Mouse (Mus musculus) limb, embryonic 14.5 days (tissue): Measurements from ENCODE around the gene Atxn1. TPM values are rescaled to one million over a fixed set of nuclear protein-coding genes. Genes with fewer than 3 reads are reported as not detected.

ENCODE experiments used
- ATAC-seq: fragments of 200-750 bp; cut with Nextera tagmentation; 2 replicates; pipeline ENCODE4 v1.8.0; 2017; ENCODE audit warnings: low read depth, moderate number of reproducible peaks, moderate TSS enrichment; ENCODE audit not compliant: low FRiP score
- DNase-seq: peaks from one replicate; pipeline ENCODE4 v3.0.0-alpha.2; 2015; ENCODE audit warnings: low spot score
- H3K27ac ChIP-seq: fragments of 300-500 bp; sonication (generic); replicated peaks from 2 replicates; pipeline ENCODE4 v1.5.1; 2014; ENCODE audit warnings: low read depth, mild to moderate bottlenecking, low read length, moderate library complexity, mixed read lengths
- H3K27me3 ChIP-seq: fragments of 300-500 bp; sonication (generic); 2 replicates; pipeline ENCODE4 v1.6.1; 2014; ENCODE audit warnings: low read length, mixed read lengths; ENCODE audit not compliant: control insufficient read depth, insufficient read depth
- H3K36me3 ChIP-seq: fragments of 300-500 bp; sonication (generic); 2 replicates; pipeline ENCODE4 v1.6.1; 2014; ENCODE audit warnings: mild to moderate bottlenecking, low read length, moderate library complexity, mixed read lengths; ENCODE audit not compliant: control insufficient read depth, insufficient read depth
- H3K4me1 ChIP-seq: fragments of 300-500 bp; sonication (generic); 2 replicates; pipeline ENCODE4 v1.6.1; 2014; ENCODE audit warnings: antibody characterized with exemption, low read length, mixed read lengths; ENCODE audit not compliant: control insufficient read depth, insufficient read depth
- H3K4me2 ChIP-seq: fragments of 300-500 bp; sonication (generic); replicated peaks from 2 replicates; pipeline ENCODE4 v1.6.1; 2014; ENCODE audit warnings: low read depth, mild to moderate bottlenecking, low read length, moderate library complexity; ENCODE audit not compliant: severe bottlenecking
- H3K4me3 ChIP-seq: fragments of 300-500 bp; sonication (generic); replicated peaks from 2 replicates; pipeline ENCODE4 v1.5.1; 2014; ENCODE audit warnings: low read length
- H3K9ac ChIP-seq: fragments of 300-500 bp; sonication (generic); 2 replicates; pipeline ENCODE4 v1.6.1; 2014; ENCODE audit warnings: mild to moderate bottlenecking, low read depth, low read length, moderate library complexity; ENCODE audit not compliant: severe bottlenecking
- H3K9me3 ChIP-seq: fragments of 300-500 bp; sonication (generic); 2 replicates; pipeline ENCODE4 v1.6.1; 2016; ENCODE audit warnings: low read length; ENCODE audit not compliant: control insufficient read depth
- POLR2A ChIP-seq: fragments of 200-500 bp; IDR thresholded peaks from 2 replicates; pipeline ENCODE4 v1.8.0; 2012; ENCODE audit warnings: inconsistent platforms, mild to moderate bottlenecking, moderate library complexity, borderline replicate concordance; ENCODE audit not compliant: insufficient read depth, insufficient read length; ENCODE audit errors: extremely low read depth
- WGBS: fragments of 180-500 bp; shearing (Covaris S2); extraction: QIAGEN DNeasy Blood & Tissue Kit; methylation state at CpG from one replicate; pipeline ENCODE4 v1.1.7; 2014; 5-methylcytosine and 5-hydroxymethylcytosine counted together
- polyA plus RNA-seq, 2 experiments: library from polyadenylated mRNA; depleted of rRNA in 1 of 2; stranded (reverse) in 1 of 2; unstranded in 1 of 2; fragments of >200 nt; fragmentation: Nextera tagmentation in 1 of 2; extraction: Ambion mirVana in 1 of 2; gene quantifications; 2 replicates each; pipeline versions ENCODE4 v1.2.1 to v1.2.3; 2012 to 2014

The Atxn1 gene
- polyA plus RNA-seq, 2 experiments: 3.3 to 5.3 TPM

GRCm38 (mm10) chr13:45888953-45889749, 75.7 kb downstream of the Atxn1 start:
- TF ChIP-seq POLR2A: no peak
- no peak overlapping the region for H3K27ac ChIP-seq
- 64% methylated on average over 9 of the region's 9 CpGs for WGBS

DNA sequence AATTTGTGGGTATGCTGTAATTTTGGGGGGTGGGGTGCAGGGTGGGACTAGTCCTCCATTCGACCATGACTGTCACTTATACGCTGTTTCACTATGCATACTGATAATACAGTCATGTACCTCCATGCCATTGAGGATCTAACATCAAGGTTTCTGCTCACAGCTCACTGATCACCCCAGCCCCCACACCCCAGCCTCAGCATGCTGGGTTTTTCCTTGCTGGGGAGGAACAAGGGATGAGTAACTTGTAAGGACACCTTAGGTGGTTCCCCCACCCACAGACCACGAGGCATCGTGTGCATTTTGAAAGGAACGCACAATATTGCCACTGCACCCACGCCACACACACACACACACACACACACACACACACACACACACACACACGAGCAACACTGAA, 79.9 kb downstream of the Atxn1 start:
- no peaks in the 10 kb centered on the region for H3K9me3 ChIP-seq
- DNase-seq (no peak), ATAC-seq (no peak)
- H3K27ac ChIP-seq: no peak overlapping the region
- H3K4me2 ChIP-seq: no peak overlapping the region
- H3K4me1 ChIP-seq: peaks cover 8% of the 10 kb centered on the region; the same call in 1 of the 2 replicates
- TF ChIP-seq POLR2A: no peak
- H3K36me3 ChIP-seq: no peaks in the 10 kb centered on the region
- no peak overlapping the region for H3K4me3 ChIP-seq
- 85% methylated on average over 7 of the region's 7 CpGs for WGBS
- no peaks in the 10 kb centered on the region for H3K27me3 ChIP-seq
- H3K9ac ChIP-seq: no peak overlapping the region

More at GRCm38 (mm10) chr13:45888953-45889749, 75.7 kb downstream of the Atxn1 start:
- no peak for DNase-seq
- Histone ChIP-seq H3K27me3 (no peaks in the 10 kb centered on the region), H3K9ac (no peak overlapping the region), H3K4me1 (no peaks in the 10 kb centered on the region), H3K36me3 (no peaks in the 10 kb centered on the region), H3K9me3 (no peaks in the 10 kb centered on the region), H3K4me2 (no peak overlapping the region), H3K4me3 (no peak overlapping the region)
- no peak for ATAC-seq

DNA sequence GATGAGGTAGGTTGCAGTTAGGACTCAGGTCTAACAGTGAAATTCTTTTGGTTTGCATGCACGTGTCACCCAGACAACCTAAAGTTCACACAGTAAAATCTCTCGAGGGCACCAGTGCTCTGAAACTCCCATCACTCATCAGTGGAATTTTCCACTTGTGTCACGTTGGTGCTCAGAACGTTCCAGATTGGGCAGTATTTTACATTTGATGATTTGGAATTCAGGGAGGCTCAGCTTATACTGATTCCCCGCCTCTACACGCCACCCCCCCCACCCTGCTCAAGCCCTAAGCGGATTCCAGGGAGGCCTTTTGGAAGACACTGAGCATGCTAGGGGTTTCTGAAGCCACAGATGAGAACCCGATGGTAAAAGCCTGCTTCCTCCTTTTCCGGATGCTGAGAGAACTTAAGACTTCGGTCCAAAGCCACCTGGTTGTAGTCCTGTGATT, 81.0 kb downstream of the Atxn1 start:
- no peak for ATAC-seq
- no peak overlapping the region for H3K27ac ChIP-seq

GRCm38 (mm10) chr13:45882976-45883440, 81.8 kb downstream of the Atxn1 start:
- ATAC-seq: no peak
- Histone ChIP-seq H3K4me2 (no peak overlapping the region), H3K9ac (no peak overlapping the region), H3K4me1 (peaks cover 9% of the 10 kb centered on the region; the same call in 1 of the 2 replicates), H3K27me3 (no peaks in the 10 kb centered on the region), H3K4me3 (no peak overlapping the region), H3K9me3 (no peaks in the 10 kb centered on the region), H3K27ac (no peak overlapping the region), H3K36me3 (no peaks in the 10 kb centered on the region)
- WGBS: 46% methylated on average over 3 of the region's 3 CpGs
- TF ChIP-seq POLR2A: no peak
- no peak for DNase-seq

More for the DNA sequence above, 81.0 kb downstream of the Atxn1 start:
- no peaks in the 10 kb centered on the region for H3K9me3 ChIP-seq
- H3K4me3 ChIP-seq: no peak overlapping the region
- H3K4me2 ChIP-seq: no peak overlapping the region
- no peaks in the 10 kb centered on the region for H3K36me3 ChIP-seq
- DNase-seq: no peak
- no peak overlapping the region for H3K9ac ChIP-seq
- TF ChIP-seq POLR2A: no peak
- H3K27me3 ChIP-seq: no peaks in the 10 kb centered on the region
- H3K4me1 ChIP-seq: peaks cover 9% of the 10 kb centered on the region; the same call in 1 of the 2 replicates
- WGBS: 68% methylated on average over 10 of the region's 10 CpGs

GRCm38 (mm10) chr13:45880543-45880845, 84.3 kb downstream of the Atxn1 start:
- Histone ChIP-seq H3K4me1 (peaks cover 9% of the 10 kb centered on the region; the same call in 1 of the 2 replicates), H3K27me3 (no peaks in the 10 kb centered on the region), H3K9ac (no peak overlapping the region), H3K36me3 (no peaks in the 10 kb centered on the region), H3K4me2 (no peak overlapping the region), H3K4me3 (no peak overlapping the region), H3K9me3 (no peaks in the 10 kb centered on the region), H3K27ac (no peak overlapping the region)
- no peak for ATAC-seq
- WGBS: 64% methylated on average over 5 of the region's 5 CpGs
- TF ChIP-seq POLR2A: no peak
- no peak for DNase-seq
